Mouse (Mus musculus) embryonic facial prominence, embryonic 14.5 days (tissue): ENCODE measurements around the gene Fancd2os. TPM values are rescaled to one million over a fixed set of nuclear protein-coding genes. Genes with fewer than 3 reads are reported as not detected.

Experiments used
- ATAC-seq: fragments of 200-750 bp; cut with Nextera tagmentation; 2 replicates; pipeline ENCODE4 v1.8.0; 2017; ENCODE audit warnings: low read depth, moderate number of reproducible peaks, moderate TSS enrichment
- DNase-seq: peaks from one replicate; pipeline ENCODE4 v3.0.0-alpha.2; 2015; ENCODE audit warnings: low spot score
- H3K27ac ChIP-seq: fragments of 300-500 bp; sonication (generic); replicated peaks from 2 replicates; pipeline ENCODE4 v1.5.1; 2014; ENCODE audit warnings: low read depth, mild to moderate bottlenecking, low read length, moderate library complexity
- H3K27me3 ChIP-seq: fragments of 300-500 bp; sonication (generic); replicated peaks from 2 replicates; pipeline ENCODE4 v1.6.1; 2014; ENCODE audit warnings: low read length; ENCODE audit not compliant: control insufficient read depth, insufficient read depth
- H3K36me3 ChIP-seq: fragments of 300-500 bp; sonication (generic); 2 replicates; pipeline ENCODE4 v1.6.1; 2014; ENCODE audit warnings: low read length, mixed read lengths; ENCODE audit not compliant: control insufficient read depth, insufficient read depth
- H3K4me1 ChIP-seq: fragments of 300-500 bp; sonication (generic); 2 replicates; pipeline ENCODE4 v1.6.1; 2014; ENCODE audit warnings: antibody characterized with exemption, low read length; ENCODE audit not compliant: control insufficient read depth, insufficient read depth
- H3K4me2 ChIP-seq: fragments of 300-500 bp; sonication (generic); 2 replicates; pipeline ENCODE4 v1.6.1; 2014; ENCODE audit warnings: low read depth, mild to moderate bottlenecking, low read length, moderate library complexity, mixed read lengths
- H3K4me3 ChIP-seq: fragments of 300-500 bp; sonication (generic); 2 replicates; pipeline ENCODE4 v1.5.1; 2014; ENCODE audit warnings: low read depth, mild to moderate bottlenecking, low read length
- H3K9ac ChIP-seq: fragments of 300-500 bp; sonication (generic); 2 replicates; pipeline ENCODE4 v1.6.1; 2014; ENCODE audit warnings: low read depth, mild to moderate bottlenecking, low read length, moderate library complexity, mixed read lengths
- H3K9me3 ChIP-seq: fragments of 300-500 bp; sonication (generic); 2 replicates; pipeline ENCODE4 v1.6.1; 2016; ENCODE audit warnings: low read length; ENCODE audit not compliant: control insufficient read depth
- WGBS: fragments of 180-500 bp; shearing (Covaris S2); extraction: QIAGEN DNeasy Blood & Tissue Kit; methylation state at CpG from one replicate; pipeline ENCODE4 v1.1.7; 2014; 5-methylcytosine and 5-hydroxymethylcytosine counted together
- polyA plus RNA-seq: library from polyadenylated mRNA; unstranded; fragments of >200 nt; fragmentation: Nextera tagmentation; extraction: Ambion mirVana; gene quantifications from 2 replicates; pipeline ENCODE4 v1.2.1, GENCODE M21; 2014

Gene Fancd2os
- polyA plus RNA-seq, 1 experiment from 2014 or later: not detected

DNA sequence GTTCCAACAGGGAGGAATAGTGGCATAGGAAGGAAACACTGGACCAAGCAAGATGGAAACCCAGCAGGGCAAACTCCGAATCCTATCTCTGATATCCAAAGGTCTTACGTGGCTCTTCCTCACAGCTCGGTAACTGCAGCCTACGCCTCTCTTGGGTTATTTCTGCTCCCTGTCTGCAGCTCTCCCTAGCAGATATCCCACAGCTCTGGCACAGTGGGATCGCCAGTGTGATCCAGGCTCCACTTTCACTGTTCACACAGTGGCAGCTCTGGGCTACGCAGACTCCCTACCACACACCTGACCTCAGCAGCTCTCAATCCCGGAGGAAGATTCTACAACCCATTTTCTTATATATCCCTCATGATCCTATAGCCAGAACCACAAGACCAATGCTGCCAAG lies 13.6 kb upstream of the Fancd2os start:
- Histone ChIP-seq H3K4me1 (no peaks in the 10 kb centered on the region), H3K9ac (no peak overlapping the region), H3K9me3 (0 out of 2 replicates have a peak, but pooled peaks cover 5% of the 10 kb centered on the region), H3K27me3 (no peaks in the 10 kb centered on the region), H3K36me3 (peaks cover 62% of the 10 kb centered on the region), H3K4me2 (no peak overlapping the region), H3K27ac (no peak overlapping the region), H3K4me3 (no peak overlapping the region)
- DNase-seq (no peak), ATAC-seq (no peak)
- WGBS: 98% methylated on average over 7 of the region's 7 CpGs

DNA sequence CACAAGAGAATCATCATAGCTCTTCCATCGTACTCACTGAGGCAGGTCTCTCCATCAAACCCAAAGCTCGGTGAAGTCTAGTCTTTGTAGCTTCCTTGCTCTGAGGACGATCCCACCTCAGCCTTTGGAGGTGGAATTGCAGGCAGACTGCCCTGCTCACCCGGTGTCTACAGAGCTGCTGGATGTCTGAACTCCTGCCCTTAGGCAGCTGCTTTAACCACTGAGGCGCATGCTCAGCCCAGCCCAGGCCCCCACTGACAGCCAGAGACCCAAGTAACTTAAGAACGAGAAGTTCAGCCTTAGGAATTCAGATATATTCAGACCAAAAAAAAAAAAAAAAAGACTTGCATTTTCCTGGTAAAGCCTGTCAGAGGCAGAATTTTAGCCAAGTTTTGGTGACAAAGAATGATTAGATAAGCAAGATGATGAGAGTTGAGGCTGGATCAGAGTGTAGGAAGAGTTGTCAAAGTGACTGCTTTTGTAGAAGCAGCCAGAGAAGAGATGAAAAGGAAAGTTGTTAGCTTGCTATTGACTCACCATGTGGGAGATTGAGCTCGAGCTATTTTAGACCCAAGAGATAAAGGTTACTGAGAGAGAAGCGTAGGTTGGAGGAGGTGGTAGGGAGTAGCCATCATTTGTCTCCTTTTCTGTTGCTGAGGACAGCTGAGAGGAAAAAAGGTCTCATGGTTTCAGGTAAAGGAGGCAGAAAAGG lies 11.9 kb upstream of the Fancd2os start:
- no peaks in the 10 kb centered on the region for H3K4me1 ChIP-seq
- H3K9ac ChIP-seq: no peak overlapping the region
- H3K27me3 ChIP-seq: no peaks in the 10 kb centered on the region
- H3K36me3 ChIP-seq: peaks cover 60% of the 10 kb centered on the region
- H3K27ac ChIP-seq: no peak overlapping the region
- no peak overlapping the region for H3K4me2 ChIP-seq
- DNase-seq: no peak
- ATAC-seq: no peak
- no peak overlapping the region for H3K4me3 ChIP-seq
- H3K9me3 ChIP-seq: 0 out of 2 replicates have a peak, but pooled peaks cover 5% of the 10 kb centered on the region
- 80% methylated on average over 8 of the region's 8 CpGs for WGBS

DNA sequence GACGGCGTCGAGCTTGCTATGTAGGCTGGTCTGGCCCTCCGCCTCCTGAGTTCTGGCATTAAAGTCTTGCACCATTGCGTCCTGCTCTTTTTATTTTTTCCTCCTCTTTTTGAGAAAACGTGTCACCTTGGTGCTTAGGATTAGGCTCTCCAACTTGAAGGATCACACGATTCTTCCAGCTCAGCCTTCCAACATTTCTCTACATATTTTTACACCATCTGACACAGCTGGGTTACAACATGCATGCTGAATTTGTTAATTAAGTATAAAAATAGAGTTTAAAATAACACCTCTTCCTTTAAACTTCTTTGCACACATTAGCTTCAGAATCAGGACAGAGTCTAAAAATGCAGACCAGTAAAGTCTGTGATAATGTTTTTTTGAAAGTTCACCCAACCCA lies 8.8 kb upstream of the Fancd2os start:
- H3K4me1 ChIP-seq: peaks cover 10% of the 10 kb centered on the region
- H3K4me2 ChIP-seq: no peak overlapping the region
- DNase-seq (no peak), ATAC-seq (no peak)
- 0 out of 2 replicates have a peak, but pooled peaks cover 1% of the 10 kb centered on the region for H3K9me3 ChIP-seq
- H3K36me3 ChIP-seq: peaks cover 33% of the 10 kb centered on the region
- no peak overlapping the region for H3K9ac ChIP-seq
- 86% methylated on average over 7 of the region's 7 CpGs for WGBS
- H3K4me3 ChIP-seq: no peak overlapping the region
- H3K27ac ChIP-seq: no peak overlapping the region
- no peaks in the 10 kb centered on the region for H3K27me3 ChIP-seq

DNA sequence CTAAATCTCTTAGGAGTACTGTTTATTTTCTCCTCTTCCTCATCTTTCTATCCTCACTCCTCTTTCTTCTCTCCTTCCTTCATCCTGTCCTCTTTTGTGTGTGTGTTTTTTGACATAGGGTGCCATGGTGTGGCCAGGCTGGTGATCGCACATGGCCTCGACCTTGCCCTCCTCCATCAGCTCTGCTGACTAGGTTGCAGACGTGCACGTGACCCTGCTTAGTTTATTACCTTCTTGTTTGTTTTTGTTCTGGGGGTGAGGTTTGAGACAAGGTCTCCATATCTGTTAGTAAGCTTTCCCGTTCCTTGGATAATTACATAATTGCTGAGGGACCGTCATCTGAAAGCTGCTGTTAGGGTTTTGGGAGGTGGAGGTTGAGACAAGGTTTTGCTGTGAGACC lies 8.4 kb upstream of the Fancd2os start:
- Histone ChIP-seq H3K27ac (no peak overlapping the region), H3K27me3 (no peaks in the 10 kb centered on the region), H3K4me2 (no peak overlapping the region), H3K9me3 (no peaks in the 10 kb centered on the region), H3K4me3 (no peak overlapping the region), H3K4me1 (peaks cover 10% of the 10 kb centered on the region), H3K36me3 (peaks cover 29% of the 10 kb centered on the region), H3K9ac (no peak overlapping the region)
- no peak for DNase-seq
- no peak for ATAC-seq
- 63% methylated on average over 6 of the region's 6 CpGs for WGBS

DNA sequence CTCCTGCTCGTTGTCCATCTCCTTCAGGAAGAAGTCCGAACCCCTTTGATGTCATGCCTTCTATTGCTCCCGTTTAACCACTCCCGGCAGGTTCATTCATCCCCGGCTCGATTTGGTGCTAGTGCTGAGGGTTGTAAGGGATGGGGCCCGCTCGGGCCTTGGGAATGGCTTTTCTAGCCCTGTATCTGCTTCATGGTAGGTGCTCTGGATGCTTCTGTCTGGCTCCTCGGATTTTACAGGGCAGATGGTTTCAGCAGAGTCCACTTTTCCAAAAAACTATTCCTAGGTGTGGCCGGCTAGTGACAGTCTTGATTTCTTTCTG lies 4.7 kb upstream of the Fancd2os start:
- ATAC-seq (no peak), DNase-seq (no peak)
- H3K27ac ChIP-seq: peak overlapping the region; percentile 82
- H3K4me1 ChIP-seq: peaks cover 10% of the 10 kb centered on the region
- no peaks in the 10 kb centered on the region for H3K9me3 ChIP-seq
- 4% methylated on average over 10 of the region's 10 CpGs for WGBS
- H3K27me3 ChIP-seq: no peaks in the 10 kb centered on the region
- peak overlapping the region; percentile 94 for H3K4me3 ChIP-seq
- H3K9ac ChIP-seq: peak overlapping the region; percentile 90
- peak overlapping the region; percentile 77 for H3K4me2 ChIP-seq
- peaks cover 10% of the 10 kb centered on the region; the same call in 1 of the 2 replicates for H3K36me3 ChIP-seq

DNA sequence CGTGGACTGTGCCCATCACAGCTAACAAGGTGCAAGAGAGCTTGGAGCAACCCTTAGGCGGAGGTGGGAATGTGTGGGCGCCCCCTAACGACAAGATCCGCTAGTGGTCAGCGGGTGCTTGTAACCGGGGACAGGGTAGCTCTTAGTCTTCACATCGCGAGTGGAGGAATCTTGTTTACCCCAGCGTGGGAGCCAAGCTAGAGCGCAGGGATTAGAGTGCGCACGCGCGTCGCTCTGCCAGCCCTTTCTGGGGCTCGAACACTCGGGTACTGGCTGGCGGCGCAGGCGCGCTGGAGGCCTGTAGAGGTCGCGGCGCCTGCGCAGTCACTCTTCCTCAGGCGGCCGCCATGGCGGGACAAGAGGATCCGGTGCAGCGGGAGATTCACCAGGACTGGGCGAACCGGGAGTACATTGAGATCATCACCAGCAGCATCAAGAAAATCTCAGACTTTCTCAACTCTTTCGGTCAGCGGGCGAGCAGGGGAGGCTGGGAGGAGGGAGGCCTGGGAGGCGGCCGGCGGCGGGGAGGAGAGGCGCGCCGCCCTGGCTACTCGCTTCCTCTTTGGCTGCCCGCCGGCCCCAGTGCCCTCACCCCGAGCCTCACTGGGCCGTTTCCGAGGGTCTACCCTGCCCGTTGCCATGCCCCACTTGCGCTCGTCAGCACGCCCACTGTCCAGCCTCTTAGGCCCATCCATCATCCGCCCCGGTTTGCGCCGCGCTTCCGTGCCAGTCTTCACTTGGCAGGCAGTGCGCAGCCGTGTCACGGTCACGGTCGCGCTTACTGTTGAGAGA lies 4.1 kb upstream of the Fancd2os start, which contains the start of gene Brk1:
Gene Brk1 (plus strand): TSS at position 341 of the 792 bp plus-strand sequence.
- H3K27me3 ChIP-seq: no peaks in the 10 kb centered on the region
- WGBS: under 1% methylated on average over 35 of the region's 65 CpGs
- peak within 1 kb of the TSS; percentile 90 for H3K9ac ChIP-seq
- ATAC-seq (peak; percentile 96), DNase-seq (peak; percentile 94)
- peak within 1 kb of the TSS; percentile 77 for H3K4me2 ChIP-seq
- H3K4me3 ChIP-seq: peak within 1 kb of the TSS; percentile 94
- H3K36me3 ChIP-seq: peaks cover 10% of the 10 kb centered on the region; the same call in 1 of the 2 replicates
- H3K4me1 ChIP-seq: peaks cover 10% of the 10 kb centered on the region
- H3K27ac ChIP-seq: peak within 1 kb of the TSS; percentile 82
- no peaks in the 10 kb centered on the region for H3K9me3 ChIP-seq

GRCm38 (mm10) chr6:113603993-113604392 lies 3.5 kb upstream of the Fancd2os start:
- Histone ChIP-seq H3K27ac (peak overlapping the region; percentile 82; the same call in 1 of the 2 replicates), H3K9ac (peak overlapping the region; percentile 90), H3K27me3 (no peaks in the 10 kb centered on the region), H3K4me3 (peak overlapping the region; percentile 94), H3K4me1 (peaks cover 10% of the 10 kb centered on the region), H3K9me3 (no peaks in the 10 kb centered on the region), H3K4me2 (peak overlapping the region; percentile 77), H3K36me3 (peaks cover 10% of the 10 kb centered on the region; the same call in 1 of the 2 replicates)
- DNase-seq (no peak), ATAC-seq (no peak; the same call in 1 of the 2 replicates)
- WGBS: 52% methylated on average over 12 of the region's 12 CpGs

DNA sequence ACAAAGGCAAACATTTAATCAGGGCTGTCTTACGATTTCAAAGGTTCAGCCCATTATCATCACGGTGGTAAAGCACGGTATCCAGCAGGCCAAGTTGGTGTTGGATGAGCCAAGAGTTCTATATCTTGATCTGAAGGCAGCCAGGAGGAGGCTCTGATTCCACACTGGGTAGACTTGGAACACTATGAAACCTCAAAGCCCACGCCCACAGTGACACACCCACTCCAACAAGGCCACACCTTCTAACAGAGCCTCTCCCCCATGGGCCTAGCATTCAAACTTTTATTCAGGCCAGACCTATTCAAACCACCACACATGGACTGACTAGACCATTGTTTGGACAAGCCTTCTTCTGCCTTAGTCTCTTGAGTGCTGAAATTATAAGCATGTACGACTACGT lies 2.3 kb upstream of the Fancd2os start:
- ATAC-seq: no peak

More for the DNA sequence above, 2.3 kb upstream of the Fancd2os start:
- no peak overlapping the region for H3K4me3 ChIP-seq
- no peaks in the 10 kb centered on the region for H3K27me3 ChIP-seq
- 0 out of 2 replicates have a peak, but pooled peaks cover 4% of the 10 kb centered on the region for H3K36me3 ChIP-seq
- H3K9ac ChIP-seq: no peak overlapping the region
- DNase-seq: no peak
- no peaks in the 10 kb centered on the region for H3K9me3 ChIP-seq
- H3K4me1 ChIP-seq: peaks cover 10% of the 10 kb centered on the region
- no peak overlapping the region for H3K27ac ChIP-seq
- WGBS: 91% methylated on average over 6 of the region's 6 CpGs
- H3K4me2 ChIP-seq: no peak overlapping the region
